Mouse (Mus musculus): ENCODE results near the gene Arpc5. TPM values are rescaled to one million over a fixed set of nuclear protein-coding genes. Genes with fewer than 3 reads are reported as not detected.

The Arpc5 gene
- polyA plus RNA-seq (2012; rRNA removed), result 162 and 171 TPM in 2 replicates

- under 1% methylated on average over 85 of the region's 86 CpGs for WGBS
- H3K4me1 ChIP-seq (replicated peaks; ENCODE audit: control insufficient read depth, insufficient read depth, low read length), result peaks cover 5% of the 10 kb centered on the region
- H3K36me3 ChIP-seq (ENCODE audit: control insufficient read depth, insufficient read depth, low read length), result peaks cover 24% of the 10 kb centered on the region
- H3K27ac ChIP-seq (ENCODE audit: control insufficient read depth, insufficient read depth, low read length), result peak within 1 kb of the TSS; percentile 85
- TF ChIP-seq POLR2A (IDR thresholded peaks at IDR 0.05; ENCODE audit: control insufficient read depth, extremely low read depth, insufficient read depth, low read length, poor library complexity), result peak; percentile 78; the same call in 1 of the 2 replicates
- peak; percentile 48; the same call in 1 of the 2 replicates for TF ChIP-seq CTCF (IDR thresholded peaks at IDR 0.05; ENCODE audit: borderline replicate concordance, control insufficient read depth, extremely low read depth, insufficient read depth, low read length, poor library complexity)
- H3K4me3 ChIP-seq (ENCODE audit: control insufficient read depth, insufficient read depth, low read length), result peak within 1 kb of the TSS; percentile 97
- no peaks in the 10 kb centered on the region; the same call in 1 of the 2 replicates for H3K27me3 ChIP-seq (ENCODE audit: control insufficient read depth, insufficient read depth, low read length)
- peak; percentile 96 for DNase-seq
Observed at GRCm38 (mm10) chr1:152766032-152766772, at the start of gene Arpc5, which contains the start of gene Rgl1. Gene Arpc5 (plus strand): TSS chr1:152766542. Gene Rgl1 (minus strand): TSS chr1:152766351.

DNA sequence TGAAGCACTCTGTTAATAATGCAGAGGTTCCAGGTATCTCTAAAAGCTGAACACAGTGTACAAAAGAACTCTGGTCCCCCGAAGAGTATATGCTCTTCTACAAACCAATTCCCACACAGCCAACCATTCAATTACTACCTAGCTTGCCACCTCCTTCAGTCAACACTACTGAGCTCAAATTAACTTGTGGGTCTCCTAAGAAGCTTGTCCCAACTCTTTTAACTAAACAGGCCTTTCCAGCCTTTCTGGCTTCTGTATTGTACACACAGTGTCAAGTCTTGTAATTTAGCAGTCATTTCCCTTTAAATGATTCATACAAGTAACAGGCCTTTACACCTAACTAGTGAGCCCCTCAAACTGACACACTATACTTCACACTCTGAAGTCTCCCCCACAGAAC is 49.0 kb upstream of the Arpc5 start:
- WGBS, result 93% methylated on average over 1 of the region's 1 CpGs
- H3K27ac ChIP-seq (ENCODE audit: control insufficient read depth, insufficient read depth, low read length), result no peak overlapping the region
- H3K36me3 ChIP-seq (ENCODE audit: control insufficient read depth, insufficient read depth, low read length), result no peaks in the 10 kb centered on the region
- TF ChIP-seq POLR2A (IDR thresholded peaks at IDR 0.05; ENCODE audit: control insufficient read depth, extremely low read depth, insufficient read depth, low read length, poor library complexity), result no peak
- TF ChIP-seq CTCF (IDR thresholded peaks at IDR 0.05; ENCODE audit: borderline replicate concordance, control insufficient read depth, extremely low read depth, insufficient read depth, low read length, poor library complexity), result no peak
- no peak for DNase-seq
- H3K4me1 ChIP-seq (replicated peaks; ENCODE audit: control insufficient read depth, insufficient read depth, low read length), result no peaks in the 10 kb centered on the region
- H3K27me3 ChIP-seq (ENCODE audit: control insufficient read depth, insufficient read depth, low read length), result no peaks in the 10 kb centered on the region
- H3K4me3 ChIP-seq (ENCODE audit: control insufficient read depth, insufficient read depth, low read length), result no peak overlapping the region

GRCm38 (mm10) chr1:152718200-152718599 is 48.1 kb upstream of the Arpc5 start:
- H3K27ac ChIP-seq (ENCODE audit: control insufficient read depth, insufficient read depth, low read length), result no peak overlapping the region
- DNase-seq, result no peak
- WGBS, result 49% methylated on average over 6 of the region's 6 CpGs

GRCm38 (mm10) chr1:152720969-152721368 is 45.4 kb upstream of the Arpc5 start:
- no peak overlapping the region for H3K4me3 ChIP-seq (ENCODE audit: control insufficient read depth, insufficient read depth, low read length)
- no peaks in the 10 kb centered on the region for H3K36me3 ChIP-seq (ENCODE audit: control insufficient read depth, insufficient read depth, low read length)
- H3K4me1 ChIP-seq (replicated peaks; ENCODE audit: control insufficient read depth, insufficient read depth, low read length), result no peaks in the 10 kb centered on the region
- WGBS, result 6% methylated on average over 4 of the region's 4 CpGs
- no peak overlapping the region for H3K27ac ChIP-seq (ENCODE audit: control insufficient read depth, insufficient read depth, low read length)
- DNase-seq, result no peak
- H3K27me3 ChIP-seq (ENCODE audit: control insufficient read depth, insufficient read depth, low read length), result no peaks in the 10 kb centered on the region
- no peak for TF ChIP-seq CTCF (IDR thresholded peaks at IDR 0.05; ENCODE audit: borderline replicate concordance, control insufficient read depth, extremely low read depth, insufficient read depth, low read length, poor library complexity)
- TF ChIP-seq POLR2A (IDR thresholded peaks at IDR 0.05; ENCODE audit: control insufficient read depth, extremely low read depth, insufficient read depth, low read length, poor library complexity), result no peak

More at GRCm38 (mm10) chr1:152718200-152718599, 48.1 kb upstream of the Arpc5 start:
- Histone ChIP-seq H3K36me3 (ENCODE audit: control insufficient read depth, insufficient read depth, low read length) (no peaks in the 10 kb centered on the region), H3K4me3 (ENCODE audit: control insufficient read depth, insufficient read depth, low read length) (no peak overlapping the region), H3K27me3 (ENCODE audit: control insufficient read depth, insufficient read depth, low read length) (no peaks in the 10 kb centered on the region), H3K4me1 (replicated peaks; ENCODE audit: control insufficient read depth, insufficient read depth, low read length) (no peaks in the 10 kb centered on the region)
- TF ChIP-seq CTCF (IDR thresholded peaks at IDR 0.05; ENCODE audit: borderline replicate concordance, control insufficient read depth, extremely low read depth, insufficient read depth, low read length, poor library complexity), result no peak

DNA sequence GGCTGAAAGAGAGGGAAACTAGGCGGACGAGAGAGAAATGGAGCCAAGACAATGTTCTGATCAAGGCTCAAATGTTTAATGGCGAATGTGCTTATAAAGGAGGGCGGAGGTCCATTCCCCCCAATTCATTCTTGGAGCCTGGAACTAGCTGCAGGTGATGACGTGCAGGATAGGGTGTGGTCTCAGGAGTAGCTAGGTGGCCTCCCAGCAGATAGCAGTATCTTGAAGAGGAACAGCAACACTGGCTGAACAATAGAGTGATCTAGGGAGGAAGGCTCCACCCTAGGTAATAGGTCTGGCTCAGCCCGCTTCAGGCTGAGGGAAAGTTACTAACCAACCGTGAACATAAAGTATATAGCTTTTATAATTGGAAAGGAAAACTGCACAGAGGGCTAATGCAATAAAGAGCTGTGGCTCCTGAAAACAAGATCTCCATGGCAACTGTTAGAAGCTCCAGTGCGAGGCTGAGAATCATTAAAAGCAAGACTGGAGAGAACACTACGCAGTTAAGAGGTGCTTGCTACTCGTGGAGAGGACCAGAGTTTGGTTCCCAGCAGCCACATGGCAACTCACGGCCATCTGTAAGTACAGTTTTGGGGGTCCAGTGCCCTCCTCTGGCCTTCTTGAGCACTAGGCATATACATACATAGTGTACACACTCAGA is 44.7 kb upstream of the Arpc5 start:
- TF ChIP-seq POLR2A (IDR thresholded peaks at IDR 0.05; ENCODE audit: control insufficient read depth, extremely low read depth, insufficient read depth, low read length, poor library complexity), result no peak
- TF ChIP-seq CTCF (IDR thresholded peaks at IDR 0.05; ENCODE audit: borderline replicate concordance, control insufficient read depth, extremely low read depth, insufficient read depth, low read length, poor library complexity), result no peak
- 83% methylated on average over 11 of the region's 11 CpGs for WGBS

DNA sequence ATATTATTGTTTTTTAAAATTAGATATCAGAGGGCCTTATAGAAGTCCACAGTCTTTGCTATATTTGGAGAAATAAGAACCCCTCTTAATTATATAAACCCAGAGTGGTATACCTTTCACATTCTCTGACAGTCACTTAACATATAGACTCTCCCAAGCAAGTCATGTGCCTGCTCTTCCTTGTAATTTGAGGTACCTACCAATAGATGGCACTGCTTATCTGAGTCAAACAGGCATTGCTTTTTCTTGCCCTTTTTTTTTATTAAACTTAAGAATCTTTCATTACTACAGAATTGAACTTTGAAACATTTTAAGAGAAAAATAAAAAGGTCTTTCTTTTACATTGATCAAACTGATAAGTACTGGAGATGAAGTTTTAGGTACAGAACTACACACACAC is 42.1 kb upstream of the Arpc5 start:
- TF ChIP-seq POLR2A (IDR thresholded peaks at IDR 0.05; ENCODE audit: control insufficient read depth, extremely low read depth, insufficient read depth, low read length, poor library complexity) (no peak), CTCF (IDR thresholded peaks at IDR 0.05; ENCODE audit: borderline replicate concordance, control insufficient read depth, extremely low read depth, insufficient read depth, low read length, poor library complexity) (no peak)
- DNase-seq, result no peak
- H3K27me3 ChIP-seq (ENCODE audit: control insufficient read depth, insufficient read depth, low read length), result no peaks in the 10 kb centered on the region
- H3K4me1 ChIP-seq (replicated peaks; ENCODE audit: control insufficient read depth, insufficient read depth, low read length), result no peaks in the 10 kb centered on the region
- H3K36me3 ChIP-seq (ENCODE audit: control insufficient read depth, insufficient read depth, low read length), result no peaks in the 10 kb centered on the region
- no peak overlapping the region for H3K4me3 ChIP-seq (ENCODE audit: control insufficient read depth, insufficient read depth, low read length)
- no peak overlapping the region for H3K27ac ChIP-seq (ENCODE audit: control insufficient read depth, insufficient read depth, low read length)

More for the DNA sequence above, 44.7 kb upstream of the Arpc5 start:
- no peaks in the 10 kb centered on the region for H3K27me3 ChIP-seq (ENCODE audit: control insufficient read depth, insufficient read depth, low read length)
- no peak overlapping the region for H3K27ac ChIP-seq (ENCODE audit: control insufficient read depth, insufficient read depth, low read length)
- no peaks in the 10 kb centered on the region for H3K36me3 ChIP-seq (ENCODE audit: control insufficient read depth, insufficient read depth, low read length)
- no peak overlapping the region for H3K4me3 ChIP-seq (ENCODE audit: control insufficient read depth, insufficient read depth, low read length)
- DNase-seq, result no peak
- no peaks in the 10 kb centered on the region for H3K4me1 ChIP-seq (replicated peaks; ENCODE audit: control insufficient read depth, insufficient read depth, low read length)

Data from thymus, adult 2 months (tissue).